In the genomic region with DNA sequence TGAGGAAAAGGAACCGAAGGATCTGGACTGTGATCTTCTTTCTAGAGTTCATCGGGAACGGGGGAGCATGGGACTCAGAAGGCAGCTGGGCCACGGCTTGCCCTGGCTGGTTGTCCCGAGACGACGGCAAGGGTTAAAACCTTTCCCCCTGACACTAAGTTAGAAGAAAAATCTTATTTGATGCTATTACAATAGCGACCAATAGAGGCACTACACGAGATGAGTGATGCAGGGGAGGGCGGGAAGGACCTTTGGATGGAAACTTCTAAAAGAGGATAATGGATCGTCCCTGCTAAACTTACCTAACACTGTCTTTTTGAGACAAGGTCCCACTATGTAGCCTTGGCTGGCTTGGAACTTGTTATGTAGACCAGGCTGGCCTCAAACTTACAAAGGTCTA, we compare ENCODE assay signal across 25 mouse cellular contexts. TPM values are rescaled to one million over a fixed set of nuclear protein-coding genes. Genes with fewer than 3 reads are reported as not detected.
DNase-seq lines count a peak whose midpoint lies in the region; ATAC-seq and TF ChIP-seq lines count a peak whose summit lies in the region.
"Had no signal": no experiment of that assay in that cellular context is flagged by ENCODE, and none has a peak within 500 bp of the region (broad histone marks: within the 10 kb centered on the region; RNA-seq: fewer than 3 reads in every experiment).

No protein-coding gene starts in this region.

- WGBS in heart, adult 2 months: 70% methylated on average over 11 of the region's 11 CpGs
- 64% methylated on average over 11 of the region's 11 CpGs for WGBS in lung, postnatal 0 days
- WGBS in lung, adult 2 months: 67% methylated on average over 11 of the region's 11 CpGs
- WGBS in midbrain, embryonic 10.5 days: 69% methylated on average over 11 of the region's 11 CpGs

- H3K4me2 ChIP-seq in lung, postnatal 0 days (replicated peaks; ENCODE audit: low read depth, low read length): no peak overlapping the region
- H3K4me2 ChIP-seq: embryonic facial prominence, embryonic 13.5 days; forebrain, embryonic 12.5 days; limb, embryonic 13.5 days had no signal

- no peak for TF ChIP-seq POLR2A in heart, adult 2 months (IDR thresholded peaks at IDR 0.05; ENCODE audit: insufficient read depth, low read depth, low read length)
- no peak for TF ChIP-seq POLR2A in lung, adult 2 months (IDR thresholded peaks at IDR 0.05; ENCODE audit: borderline replicate concordance, extremely low read depth, low read depth, low read length)

- H3K27me3 ChIP-seq in heart, adult 2 months (ENCODE audit: control insufficient read depth, insufficient read depth, low read length): no peaks in the 10 kb centered on the region
- H3K27me3 ChIP-seq in lung, postnatal 0 days (replicated peaks; ENCODE audit: insufficient read depth, low read length): no peaks in the 10 kb centered on the region
- H3K27me3 ChIP-seq in midbrain, embryonic 10.5 days (ENCODE audit: low read depth, poor library complexity, severe bottlenecking): no peaks in the 10 kb centered on the region
- H3K27me3 ChIP-seq: embryonic facial prominence, embryonic 13.5 days; forebrain, embryonic 12.5 days; limb, embryonic 13.5 days had no signal

- TF ChIP-seq EP300 in heart, adult 2 months (IDR thresholded peaks at IDR 0.05; ENCODE audit: insufficient read depth, low read depth, low read length): no peak
- no peak for TF ChIP-seq EP300 in lung, postnatal 0 days (IDR thresholded peaks at IDR 0.05)

- no peak overlapping the region for H3K9ac ChIP-seq in heart, adult 2 months (ENCODE audit: low read depth, low read length)
- no peak overlapping the region for H3K9ac ChIP-seq in lung, postnatal 0 days (replicated peaks; ENCODE audit: low read depth)
- H3K9ac ChIP-seq: embryonic facial prominence, embryonic 13.5 days; forebrain, embryonic 12.5 days; limb, embryonic 13.5 days; liver, postnatal 0 days had no signal

- no peak for ATAC-seq in lung, postnatal 0 days
- ATAC-seq in hematopoietic stem cell, adult 5-6 weeks (replicated peaks in 1 of 2; ENCODE audit: insufficient read depth in 1 of 2, low FRiP score in 2 of 2, low TSS enrichment in 1 of 2, low read depth in 1 of 2, poor library complexity in 2 of 2, severe bottlenecking in 2 of 2): peak; percentile 21 to 37; a peak in 1 of 4 replicates
- no peak for ATAC-seq in erythroblast, adult 5-6 weeks (replicated peaks; ENCODE audit: low FRiP score, poor library complexity, severe bottlenecking)
- ATAC-seq: activated CD4-positive, CD25-positive, alpha-beta regulatory T cell, adult 4 months; liver, postnatal 0 days had no signal

- no peaks in the 10 kb centered on the region for H3K79me2 ChIP-seq in heart, adult 2 months (replicated peaks; ENCODE audit: control insufficient read depth, insufficient read depth, low read length)

- DNase-seq in heart, adult 2 months: no peak
- DNase-seq in heart, adult 8-10 months (ENCODE audit: low spot score): no peak
- no peak for DNase-seq in lung, postnatal 0 days (ENCODE audit: low spot score)
- DNase-seq in lung, adult 2 months: no peak
- no peak for DNase-seq in midbrain, embryonic 10.5 days (ENCODE audit: low spot score)
- no peak for DNase-seq in left cerebral cortex, postnatal 36 days (ENCODE audit: low spot score in 2 of 2)
- DNase-seq: adrenal gland, postnatal 36 days; cerebellum, postnatal 25 days; heart, adult 18-20 months; heart, postnatal 36 days; kidney, postnatal 25 days; liver, postnatal 0 days; lung, postnatal 4 days; midbrain, embryonic 14.5 days had no signal

- no peak overlapping the region for H3K4me3 ChIP-seq in heart, adult 2 months
- no peak overlapping the region for H3K4me3 ChIP-seq in lung, postnatal 0 days (ENCODE audit: low read depth, low read length)
- H3K4me3 ChIP-seq in lung, adult 2 months (replicated peaks; ENCODE audit: extremely low read depth, low read depth, low read length): no peak overlapping the region
- no peak overlapping the region for H3K4me3 ChIP-seq in midbrain, embryonic 10.5 days
- H3K4me3 ChIP-seq: embryonic facial prominence, embryonic 13.5 days; forebrain, embryonic 12.5 days; limb, embryonic 13.5 days had no signal

- TF ChIP-seq CTCF in heart, adult 2 months (IDR thresholded peaks at IDR 0.05): 0 out of 2 replicates have a peak, but pooled peaks have one; percentile 4
- peak; percentile 41 for TF ChIP-seq CTCF in lung, postnatal 0 days (IDR thresholded peaks at IDR 0.05)
- no peak for TF ChIP-seq CTCF in lung, adult 2 months (IDR thresholded peaks at IDR 0.05; ENCODE audit: insufficient read depth, low read length)

- no peaks in the 10 kb centered on the region for H3K9me3 ChIP-seq in lung, postnatal 0 days (ENCODE audit: low read length)
- H3K9me3 ChIP-seq in midbrain, embryonic 10.5 days (replicated peaks): no peaks in the 10 kb centered on the region
- H3K9me3 ChIP-seq: embryonic facial prominence, embryonic 13.5 days; forebrain, embryonic 12.5 days; limb, embryonic 13.5 days had no signal

- H3K4me1 ChIP-seq in heart, adult 2 months (ENCODE audit: control insufficient read depth, insufficient read depth, low read length): no peaks in the 10 kb centered on the region
- no peaks in the 10 kb centered on the region for H3K4me1 ChIP-seq in lung, postnatal 0 days (ENCODE audit: insufficient read depth, low read depth, low read length)
- H3K4me1 ChIP-seq in lung, adult 2 months (ENCODE audit: control insufficient read depth, insufficient read depth, low read length): no peaks in the 10 kb centered on the region
- H3K4me1 ChIP-seq in midbrain, embryonic 10.5 days: peaks cover 4% of the 10 kb centered on the region

- H3K27ac ChIP-seq in heart, adult 2 months: no peak overlapping the region
- no peak overlapping the region for H3K27ac ChIP-seq in lung, postnatal 0 days (ENCODE audit: low read length)
- H3K27ac ChIP-seq in midbrain, embryonic 10.5 days (replicated peaks): no peak overlapping the region
- H3K27ac ChIP-seq: embryonic facial prominence, embryonic 13.5 days; forebrain, embryonic 12.5 days; limb, embryonic 13.5 days had no signal

- intact Hi-C loops in heart, adult 2 months (cut with DNase I): no loop called here
- intact Hi-C loops in left cerebral cortex, postnatal 36 days (cut with DNase I): no loop called here

- H3K36me3 ChIP-seq in heart, adult 2 months (ENCODE audit: control insufficient read depth, insufficient read depth, low read length): no peaks in the 10 kb centered on the region
- no peaks in the 10 kb centered on the region for H3K36me3 ChIP-seq in lung, postnatal 0 days (ENCODE audit: insufficient read depth, low read length)
- no peaks in the 10 kb centered on the region for H3K36me3 ChIP-seq in midbrain, embryonic 10.5 days
- H3K36me3 ChIP-seq: embryonic facial prominence, embryonic 13.5 days; forebrain, embryonic 12.5 days; limb, embryonic 13.5 days had no signal

RNA-seq across cellular contexts. Expression of a gene that starts 10.8 kb away (rescaled TPM):
- not detected for total RNA-seq in heart, adult 2 months (2021)
- polyA plus RNA-seq in heart, adult 2 months (2012; rRNA removed): 0.16 TPM in 1 of 2 replicates, not detected in the other
- under 1 TPM in 1 of 4 experiments, not detected in 3; 0.40 TPM for total RNA-seq in heart, adult 8-10 months (2022)
- 0.12 TPM in 1 of 2 replicates, not detected in the other for polyA plus RNA-seq in lung, postnatal 0 days (2015; fragmentation: Nextera tagmentation; extraction: Ambion mirVana)
- polyA plus RNA-seq in lung, adult 2 months (2012; rRNA removed): not detected in 2 replicates
- total RNA-seq in hematopoietic stem cell, adult 5-6 weeks (2017): not detected in 2 replicates
- 0.22 and 0.36 TPM in 2 replicates for polyA plus RNA-seq in midbrain, embryonic 10.5 days (2016; fragmentation: Nextera tagmentation; extraction: Ambion mirVana)
- under 1 TPM; 0.84 to 0.94 TPM for total RNA-seq in left cerebral cortex, postnatal 36 days (2021)
- not detected in 2 replicates for total RNA-seq in erythroblast, adult 5-6 weeks (2015; ENCODE audit: low replicate concordance)
- 1.3 TPM in 1 of 2 replicates, not detected in the other for total RNA-seq in erythroblast, adult 5-6 weeks (2017; ENCODE audit: low replicate concordance)
- polyA plus RNA-seq: activated CD4-positive, CD25-positive, alpha-beta regulatory T cell, adult 4 months; embryonic facial prominence, embryonic 13.5 days; intestine, embryonic 14.5 days; liver, postnatal 0 days; midbrain, embryonic 14.5 days; stomach, embryonic 14.5 days had no signal

RNA-seq across cellular contexts. Expression of a gene that starts 10.8 kb away (rescaled TPM):
- total RNA-seq in heart, adult 2 months (2021): 1 to 10 TPM; 6.3 to 7.5 TPM
- polyA plus RNA-seq in heart, adult 2 months (2012; rRNA removed): 15.9 and 32.9 TPM in 2 replicates
- total RNA-seq in heart, adult 8-10 months (2022): 10 to 100 TPM in 2 of 4 experiments, 1 to 10 TPM in 2; 7.3 to 12.4 (median 9.5) TPM
- polyA plus RNA-seq in lung, postnatal 0 days (2015; fragmentation: Nextera tagmentation; extraction: Ambion mirVana): 14.6 TPM in 2 replicates
- 31.4 and 40.3 TPM in 2 replicates for polyA plus RNA-seq in lung, adult 2 months (2012; rRNA removed)
- total RNA-seq in hematopoietic stem cell, adult 5-6 weeks (2017): 35.0 and 56.3 TPM in 2 replicates
- polyA plus RNA-seq in midbrain, embryonic 10.5 days (2016; fragmentation: Nextera tagmentation; extraction: Ambion mirVana): 47.8 and 52.7 TPM in 2 replicates
- 10 to 100 TPM; 19.1 to 20.7 TPM for total RNA-seq in left cerebral cortex, postnatal 36 days (2021)
- 19.4 and 22.2 TPM in 2 replicates for total RNA-seq in erythroblast, adult 5-6 weeks (2015; ENCODE audit: low replicate concordance)
- 15.9 and 16.3 TPM in 2 replicates for total RNA-seq in erythroblast, adult 5-6 weeks (2017; ENCODE audit: low replicate concordance)

RNA-seq across cellular contexts. Expression of a gene that starts 21.0 kb away (rescaled TPM):
- total RNA-seq in heart, adult 2 months (2021): not detected
- polyA plus RNA-seq in heart, adult 2 months (2012; rRNA removed): 0.12 TPM in 1 of 2 replicates, not detected in the other
- total RNA-seq in heart, adult 8-10 months (2022): under 1 TPM in 1 of 4 experiments, not detected in 3; 0.31 TPM
- 2.7 and 3.0 TPM in 2 replicates for polyA plus RNA-seq in lung, postnatal 0 days (2015; fragmentation: Nextera tagmentation; extraction: Ambion mirVana)
- polyA plus RNA-seq in lung, adult 2 months (2012; rRNA removed): 0.13 and 0.28 TPM in 2 replicates
- 0.20 and 1.2 TPM in 2 replicates for total RNA-seq in hematopoietic stem cell, adult 5-6 weeks (2017)
- 22.0 and 22.8 TPM in 2 replicates for polyA plus RNA-seq in midbrain, embryonic 10.5 days (2016; fragmentation: Nextera tagmentation; extraction: Ambion mirVana)
- total RNA-seq in left cerebral cortex, postnatal 36 days (2021): 1 to 10 TPM in 1 of 2 experiments, under 1 TPM in 1; 0.70 to 3.1 TPM
- total RNA-seq in erythroblast, adult 5-6 weeks (2015; ENCODE audit: low replicate concordance): not detected in 2 replicates
- not detected in 2 replicates for total RNA-seq in erythroblast, adult 5-6 weeks (2017; ENCODE audit: low replicate concordance)
- total RNA-seq: heart, postnatal 36 days had no signal
- polyA plus RNA-seq: C2C12 had no signal

RNA-seq across cellular contexts. Expression of a gene that starts 47.8 kb away (rescaled TPM):
- total RNA-seq in heart, adult 2 months (2021): not detected
- polyA plus RNA-seq in heart, adult 2 months (2012; rRNA removed): not detected in 2 replicates
- total RNA-seq in heart, adult 8-10 months (2022): not detected
- polyA plus RNA-seq in lung, postnatal 0 days (2015; fragmentation: Nextera tagmentation; extraction: Ambion mirVana): 0.05 and 0.07 TPM in 2 replicates
- polyA plus RNA-seq in lung, adult 2 months (2012; rRNA removed): 4.6 TPM in 1 of 2 replicates, not detected in the other
- total RNA-seq in hematopoietic stem cell, adult 5-6 weeks (2017): not detected in 2 replicates
- 1.3 and 2.3 TPM in 2 replicates for polyA plus RNA-seq in midbrain, embryonic 10.5 days (2016; fragmentation: Nextera tagmentation; extraction: Ambion mirVana)
- total RNA-seq in left cerebral cortex, postnatal 36 days (2021): under 1 TPM; 0.18 to 0.25 TPM
- not detected in 2 replicates for total RNA-seq in erythroblast, adult 5-6 weeks (2015; ENCODE audit: low replicate concordance)
- not detected in 2 replicates for total RNA-seq in erythroblast, adult 5-6 weeks (2017; ENCODE audit: low replicate concordance)
- total RNA-seq: heart, adult 18-20 months; heart, postnatal 36 days; layer of hippocampus, postnatal 14 days had no signal
- polyA plus RNA-seq: C2C12; liver, postnatal 0 days; thymus, postnatal 0 days had no signal

Comparison
In these comparisons a context has a peak if more than half of its experiments do, and no peak if none do; other contexts are left out.
1. ATAC-seq: peak in hematopoietic stem cell, adult 5-6 weeks (2 of 2); none in lung, postnatal 0 days (single experiment) and erythroblast, adult 5-6 weeks (single experiment).